Mouse (Mus musculus) MN1 (cell line): ENCODE data around the gene Atp1b1.

Experiments
- DNase-seq: peaks from one replicate; pipeline ENCODE4 v3.0.0-alpha.2; 2016; ENCODE audit warnings: low spot score

Gene Atp1b1

GRCm38 (mm10) chr1:164395131-164395780, 62.9 kb downstream of the Atp1b1 start:
- DNase-seq = no peak

DNA sequence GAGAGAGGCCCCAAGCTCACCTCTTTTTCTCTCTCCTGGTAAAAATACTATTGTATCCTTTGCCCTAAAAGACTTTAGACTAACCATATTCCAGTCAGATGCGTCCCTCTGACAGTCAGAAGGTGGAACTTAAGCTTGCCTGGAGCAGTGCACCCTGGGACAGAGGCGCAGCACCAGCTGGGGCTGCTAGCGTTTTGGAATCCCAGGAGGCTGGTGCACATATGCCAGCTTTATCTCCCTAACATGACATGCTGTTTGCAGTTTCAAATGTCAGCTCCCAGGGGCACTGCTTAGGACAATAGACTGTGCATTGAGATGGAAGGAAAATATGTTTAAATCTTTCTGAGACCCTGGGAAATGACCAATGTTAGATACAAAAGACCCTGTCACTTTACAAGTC, 66.0 kb downstream of the Atp1b1 start:
- no peak for DNase-seq

GRCm38 (mm10) chr1:164389743-164390142, 68.4 kb downstream of the Atp1b1 start:
- no peak for DNase-seq
